Mouse (Mus musculus): ENCODE results near the gene Rara. TPM values are rescaled to one million over a fixed set of nuclear protein-coding genes. Genes with fewer than 3 reads are reported as not detected.

The Rara gene
- polyA plus RNA-seq, 1 experiment from 2014 or later: 16.4 TPM

- no peak overlapping the region for H3K9ac ChIP-seq
- 0 out of 2 replicates have a peak, but pooled peaks cover 5% of the 10 kb centered on the region for H3K36me3 ChIP-seq (replicated peaks)
- no peaks in the 10 kb centered on the region for H3K9me3 ChIP-seq
- ATAC-seq (ENCODE audit: low FRiP score): no peak
- peak overlapping the region; percentile 63 for H3K27ac ChIP-seq
- H3K4me3 ChIP-seq (replicated peaks): no peak overlapping the region
- WGBS: 69% methylated on average over 16 of the region's 16 CpGs
- H3K4me1 ChIP-seq: peaks cover 51% of the 10 kb centered on the region
- H3K4me2 ChIP-seq: no peak overlapping the region
- H3K27me3 ChIP-seq: no peaks in the 10 kb centered on the region
These were observed 23.6 kb downstream of the Rara start for GRCm38 (mm10) chr11:98951026-98951906.

DNA sequence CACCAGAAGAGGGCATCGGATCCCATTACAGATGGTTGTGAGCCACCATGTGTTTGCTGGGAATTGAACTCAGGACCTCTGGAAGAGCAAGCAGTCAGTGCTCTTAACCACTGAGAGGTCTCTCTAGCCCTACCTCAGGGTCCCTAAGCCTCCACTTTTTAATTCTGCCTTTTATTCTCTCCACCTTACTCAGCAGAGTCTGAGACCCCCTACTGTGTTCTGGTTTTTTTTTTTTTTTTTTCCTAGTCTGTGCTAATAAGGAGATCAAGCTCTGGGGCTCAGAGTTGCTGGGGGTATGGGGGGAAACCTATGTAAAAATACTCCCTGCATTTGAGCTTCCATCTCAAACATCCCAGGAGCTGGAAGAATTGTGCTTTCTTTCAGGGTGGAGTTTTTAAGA, 24.5 kb downstream of the Rara start:
- no peak for ATAC-seq (ENCODE audit: low FRiP score)
- H3K4me3 ChIP-seq (replicated peaks): no peak overlapping the region
- H3K4me2 ChIP-seq: no peak overlapping the region
- no peaks in the 10 kb centered on the region for H3K9me3 ChIP-seq
- H3K36me3 ChIP-seq (replicated peaks): 0 out of 2 replicates have a peak, but pooled peaks cover 5% of the 10 kb centered on the region
- 53% methylated on average over 1 of the region's 1 CpGs for WGBS
- H3K27me3 ChIP-seq: no peaks in the 10 kb centered on the region
- H3K4me1 ChIP-seq: peaks cover 51% of the 10 kb centered on the region
- no peak overlapping the region for H3K27ac ChIP-seq
- H3K9ac ChIP-seq: no peak overlapping the region

- no peak overlapping the region for H3K4me2 ChIP-seq
- WGBS: 65% methylated on average over 2 of the region's 2 CpGs
- no peak overlapping the region for H3K9ac ChIP-seq
- H3K4me1 ChIP-seq: peaks cover 51% of the 10 kb centered on the region
- 0 out of 2 replicates have a peak, but pooled peaks cover 5% of the 10 kb centered on the region for H3K36me3 ChIP-seq (replicated peaks)
- no peaks in the 10 kb centered on the region for H3K27me3 ChIP-seq
- no peak overlapping the region for H3K4me3 ChIP-seq (replicated peaks)
- H3K27ac ChIP-seq: no peak overlapping the region
- no peaks in the 10 kb centered on the region for H3K9me3 ChIP-seq
- no peak for ATAC-seq (ENCODE audit: low FRiP score)
These were observed 25.1 kb downstream of the Rara start for GRCm38 (mm10) chr11:98952736-98953135.

- no peak for ATAC-seq (ENCODE audit: low FRiP score)
These were observed 25.7 kb downstream of the Rara start for GRCm38 (mm10) chr11:98953361-98953760.

DNA sequence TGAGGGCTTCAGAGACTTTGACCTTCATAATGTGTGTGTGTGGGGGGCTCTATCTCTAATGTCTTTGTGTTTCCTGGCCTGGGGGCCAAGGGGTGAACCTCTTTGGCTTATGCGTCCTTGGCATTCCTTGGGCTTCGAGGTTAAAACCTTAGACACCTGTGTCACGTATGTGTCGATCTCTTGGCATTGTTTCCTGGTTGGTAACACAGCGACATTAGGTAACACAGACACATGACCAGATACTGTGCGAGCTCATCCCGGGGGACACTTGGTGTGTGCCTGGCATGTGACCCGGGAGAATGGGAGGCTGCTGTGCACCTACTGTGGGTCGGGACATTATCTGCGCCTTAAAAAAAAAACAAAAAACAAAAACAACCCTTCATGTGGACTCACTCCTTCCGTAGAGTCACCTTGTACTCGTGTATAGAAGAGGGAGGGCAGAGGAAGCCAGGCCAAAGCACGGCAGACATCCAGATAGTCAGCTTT, 26.3 kb downstream of the Rara start:
- no peak overlapping the region for H3K4me3 ChIP-seq (replicated peaks)
- no peak for ATAC-seq (ENCODE audit: low FRiP score)
- 0 out of 2 replicates have a peak, but pooled peaks cover 5% of the 10 kb centered on the region for H3K36me3 ChIP-seq (replicated peaks)
- peaks cover 52% of the 10 kb centered on the region for H3K4me1 ChIP-seq
- no peaks in the 10 kb centered on the region for H3K27me3 ChIP-seq
- no peaks in the 10 kb centered on the region for H3K9me3 ChIP-seq
- peak overlapping the region; percentile 40 for H3K4me2 ChIP-seq
- H3K9ac ChIP-seq: no peak overlapping the region
- 0 out of 2 replicates have a peak overlapping the region, but pooled peaks have one; percentile 80 for H3K27ac ChIP-seq
- WGBS: 41% methylated on average over 13 of the region's 13 CpGs

More at GRCm38 (mm10) chr11:98953361-98953760, 25.7 kb downstream of the Rara start:
- H3K27me3 ChIP-seq: no peaks in the 10 kb centered on the region
- peaks cover 51% of the 10 kb centered on the region for H3K4me1 ChIP-seq
- H3K4me3 ChIP-seq (replicated peaks): no peak overlapping the region
- no peak overlapping the region for H3K4me2 ChIP-seq
- H3K9me3 ChIP-seq: no peaks in the 10 kb centered on the region
- 15% methylated on average over 2 of the region's 2 CpGs for WGBS
- no peak overlapping the region for H3K27ac ChIP-seq
- 0 out of 2 replicates have a peak, but pooled peaks cover 5% of the 10 kb centered on the region for H3K36me3 ChIP-seq (replicated peaks)
- H3K9ac ChIP-seq: no peak overlapping the region

DNA sequence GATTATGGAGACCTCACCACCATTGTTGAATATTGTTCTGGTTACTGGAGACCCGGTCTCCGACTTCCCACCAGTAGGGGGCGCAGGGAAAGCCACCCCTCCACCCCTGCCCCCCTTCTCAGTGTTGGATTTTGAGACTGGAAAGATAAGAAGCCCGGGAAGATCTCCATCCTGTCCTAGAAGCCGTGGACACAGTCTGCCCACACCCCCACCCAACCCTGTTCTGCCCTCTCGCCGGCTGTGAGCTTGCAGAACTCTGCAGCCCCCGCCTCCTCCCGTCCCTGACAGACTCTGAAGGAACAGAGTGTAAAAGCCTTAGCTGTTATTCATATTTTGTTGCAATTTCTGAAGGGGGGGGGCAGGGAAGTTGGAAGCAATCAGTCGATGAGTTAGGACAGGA, 26.8 kb downstream of the Rara start:
- no peaks in the 10 kb centered on the region for H3K9me3 ChIP-seq
- no peak overlapping the region for H3K4me3 ChIP-seq (replicated peaks)
- H3K36me3 ChIP-seq (replicated peaks): 0 out of 2 replicates have a peak, but pooled peaks cover 5% of the 10 kb centered on the region
- 3% methylated on average over 10 of the region's 10 CpGs for WGBS
- H3K9ac ChIP-seq: peak overlapping the region; percentile 44; the same call in 1 of the 2 replicates
- peak overlapping the region; percentile 80 for H3K27ac ChIP-seq
- peak overlapping the region; percentile 40 for H3K4me2 ChIP-seq
- peaks cover 56% of the 10 kb centered on the region for H3K4me1 ChIP-seq
- ATAC-seq (ENCODE audit: low FRiP score): peak; percentile 66
- no peaks in the 10 kb centered on the region for H3K27me3 ChIP-seq

- peak overlapping the region; percentile 40 for H3K4me2 ChIP-seq
- ATAC-seq (ENCODE audit: low FRiP score): peak; percentile 60
These were observed 27.4 kb downstream of the Rara start for GRCm38 (mm10) chr11:98954801-98955706.

DNA sequence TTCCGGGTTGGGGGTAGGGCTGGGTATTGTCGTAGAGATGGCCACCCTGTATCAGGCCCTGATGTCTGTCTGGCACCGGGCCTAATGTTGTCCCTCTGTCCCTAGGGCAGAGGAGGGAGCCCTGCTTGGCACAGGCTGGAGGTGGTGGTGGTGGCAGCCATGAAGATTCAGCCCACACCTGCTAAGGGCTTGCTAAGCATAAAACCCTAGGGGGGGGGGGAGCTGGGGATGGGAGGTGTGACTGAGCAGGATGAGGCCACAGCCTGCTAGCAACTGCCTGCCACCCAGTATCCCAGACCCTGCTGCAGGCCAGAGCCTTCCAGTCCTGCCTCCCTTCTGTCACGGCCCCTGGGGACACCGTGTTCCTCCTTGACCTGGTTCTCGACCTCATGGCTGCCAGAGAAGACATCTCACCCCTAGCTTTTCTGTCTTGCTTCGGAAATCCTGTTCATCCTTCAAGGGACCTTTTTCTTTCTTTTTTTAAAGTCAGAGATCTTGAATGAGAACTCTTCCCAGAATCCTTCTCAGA, 28.2 kb downstream of the Rara start:
- ATAC-seq (ENCODE audit: low FRiP score): no peak
- 35% methylated on average over 7 of the region's 7 CpGs for WGBS
- Histone ChIP-seq H3K4me1 (peaks cover 63% of the 10 kb centered on the region), H3K9me3 (no peaks in the 10 kb centered on the region), H3K27ac (peak overlapping the region; percentile 80), H3K27me3 (peaks cover 2% of the 10 kb centered on the region; the same call in 1 of the 2 replicates), H3K4me2 (no peak overlapping the region; the same call in 1 of the 2 replicates), H3K36me3 (replicated peaks) (no peaks in the 10 kb centered on the region), H3K4me3 (replicated peaks) (no peak overlapping the region), H3K9ac (0 out of 2 replicates have a peak overlapping the region, but pooled peaks have one; percentile 26)

More at GRCm38 (mm10) chr11:98954801-98955706, 27.4 kb downstream of the Rara start:
- no peaks in the 10 kb centered on the region for H3K9me3 ChIP-seq
- H3K4me3 ChIP-seq (replicated peaks): no peak overlapping the region
- 16% methylated on average over 17 of the region's 17 CpGs for WGBS
- H3K4me1 ChIP-seq: peaks cover 56% of the 10 kb centered on the region
- 0 out of 2 replicates have a peak, but pooled peaks cover 5% of the 10 kb centered on the region for H3K36me3 ChIP-seq (replicated peaks)
- no peaks in the 10 kb centered on the region for H3K27me3 ChIP-seq
- H3K9ac ChIP-seq: peak overlapping the region; percentile 44; the same call in 1 of the 2 replicates
- peak overlapping the region; percentile 80 for H3K27ac ChIP-seq

DNA sequence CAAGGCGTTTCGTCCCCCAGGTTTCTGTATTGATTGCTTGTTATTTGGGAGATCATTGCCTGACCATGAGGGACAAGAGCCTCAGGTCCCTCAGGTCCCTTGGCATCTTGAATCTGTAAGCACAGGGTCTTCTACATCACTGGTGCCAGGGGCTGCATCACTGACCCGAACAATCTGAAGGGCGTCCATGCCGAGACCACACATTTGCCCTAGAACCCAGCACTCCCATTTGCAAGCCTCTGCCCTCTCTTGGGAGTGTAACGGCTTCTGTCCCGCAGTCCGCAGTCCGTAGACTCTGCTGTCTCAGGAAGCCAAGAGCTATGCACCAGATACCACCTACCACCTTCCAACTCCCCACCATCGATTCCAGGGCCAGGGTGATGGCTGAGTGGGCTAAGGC, 28.7 kb downstream of the Rara start:
- H3K4me1 ChIP-seq: peaks cover 64% of the 10 kb centered on the region
- no peak overlapping the region for H3K4me2 ChIP-seq
- H3K36me3 ChIP-seq (replicated peaks): no peaks in the 10 kb centered on the region
- 81% methylated on average over 10 of the region's 10 CpGs for WGBS
- H3K27ac ChIP-seq: no peak overlapping the region
- peaks cover 8% of the 10 kb centered on the region for H3K27me3 ChIP-seq
- H3K9ac ChIP-seq: no peak overlapping the region
- H3K4me3 ChIP-seq (replicated peaks): no peak overlapping the region
- no peaks in the 10 kb centered on the region for H3K9me3 ChIP-seq
- no peak for ATAC-seq (ENCODE audit: low FRiP score)

DNA sequence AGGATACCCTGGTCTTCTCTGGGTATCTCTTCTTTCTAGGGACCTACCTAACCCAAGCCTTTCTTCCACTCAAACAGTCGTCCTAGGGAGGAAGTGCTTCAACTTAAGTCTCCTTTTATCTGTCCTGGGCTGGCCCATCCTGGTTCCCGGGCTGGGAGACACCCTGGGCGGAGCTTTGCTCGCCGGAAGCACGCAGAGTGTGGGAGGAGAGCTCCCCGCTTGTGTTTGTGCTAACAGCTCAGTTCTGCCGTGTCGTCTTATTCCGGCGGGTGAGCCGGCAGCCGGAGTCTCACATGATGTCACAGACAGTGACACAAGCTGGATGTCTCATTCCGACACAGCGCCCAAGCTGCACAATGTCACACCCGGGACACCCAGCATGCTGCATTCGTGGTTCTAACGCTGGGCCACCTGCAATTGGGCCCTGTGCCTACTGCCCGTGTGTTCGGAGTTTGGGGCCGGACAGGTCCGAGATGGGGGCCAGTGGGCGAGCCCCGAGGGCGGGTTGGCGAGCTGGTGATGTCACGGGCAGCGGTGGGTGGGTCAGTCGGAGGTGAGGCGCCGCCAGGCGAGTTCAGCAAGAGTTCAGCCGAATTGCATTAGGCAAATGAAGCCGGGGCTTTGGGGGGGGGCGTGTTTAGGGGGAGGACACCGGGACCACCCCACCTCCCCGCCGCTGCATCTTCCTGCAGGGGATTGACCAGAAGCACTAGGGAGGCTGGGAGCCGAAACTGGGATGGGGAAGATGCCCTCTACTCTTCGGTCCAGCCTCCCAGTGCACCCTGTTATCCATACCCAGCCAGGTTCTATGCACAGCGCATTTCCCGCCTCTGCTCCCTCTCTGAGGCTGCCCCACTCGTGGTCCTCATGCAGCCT, 32.1 kb downstream of the Rara start:
- ATAC-seq (ENCODE audit: low FRiP score): peak; percentile 34
- Histone ChIP-seq H3K4me1 (peaks cover 73% of the 10 kb centered on the region), H3K9ac (peak overlapping the region; percentile 71), H3K36me3 (replicated peaks) (no peaks in the 10 kb centered on the region), H3K9me3 (no peaks in the 10 kb centered on the region), H3K27me3 (peaks cover 32% of the 10 kb centered on the region), H3K27ac (peak overlapping the region; percentile 71), H3K4me3 (replicated peaks) (peak overlapping the region; percentile 63), H3K4me2 (peak overlapping the region; percentile 100)
- under 1% methylated on average over 43 of the region's 43 CpGs for WGBS

All from forebrain, embryonic 12.5 days (tissue).